Mouse (Mus musculus) inflammation-experienced regulatory T-cells (primary cell): Measurements from ENCODE around the gene Dnajb12. TPM values are rescaled to one million over a fixed set of nuclear protein-coding genes. Genes with fewer than 3 reads are reported as not detected.

Experiments
- polyA plus RNA-seq, 2 experiments: library from polyadenylated mRNA; unstranded; fragments of 100-300 nt; shearing (Covaris generic); gene quantifications; one replicate each; pipeline ENCODE4 v1.2.1; 2017

Dnajb12 gene
- 10 to 100 TPM; 15.8 to 17.5 TPM for polyA plus RNA-seq

GRCm38 (mm10) chr10:59879255-59880028 is at the start of gene Dnajb12:
Gene Dnajb12, plus strand, starts transcription at chr10:59879556.

Other genes with a start within 250 kb of the Dnajb12 start
- 10 to 100 TPM; 43.8 to 53.3 TPM for gene Micu1, start 177.1 kb upstream of the Dnajb12 start, polyA plus RNA-seq
- 10 to 100 TPM; 70.3 to 78.7 TPM for gene Ddit4, start 72.3 kb downstream of the Dnajb12 start, polyA plus RNA-seq
- 10 to 100 TPM; 39.7 to 48.5 TPM for gene Ascc1, start 123.2 kb downstream of the Dnajb12 start, polyA plus RNA-seq
- 100 to 1,000 TPM in 1 of 2 experiments, 10 to 100 TPM in 1; 96.6 to 133 TPM for gene Anapc16, start 123.6 kb downstream of the Dnajb12 start, polyA plus RNA-seq
- gene Spock2, start 226.7 kb downstream of the Dnajb12 start, polyA plus RNA-seq = 1 to 10 TPM; 3.1 to 7.3 TPM